Comparison of ENCODE assay signal across 8 mouse cellular contexts in the genomic region with DNA sequence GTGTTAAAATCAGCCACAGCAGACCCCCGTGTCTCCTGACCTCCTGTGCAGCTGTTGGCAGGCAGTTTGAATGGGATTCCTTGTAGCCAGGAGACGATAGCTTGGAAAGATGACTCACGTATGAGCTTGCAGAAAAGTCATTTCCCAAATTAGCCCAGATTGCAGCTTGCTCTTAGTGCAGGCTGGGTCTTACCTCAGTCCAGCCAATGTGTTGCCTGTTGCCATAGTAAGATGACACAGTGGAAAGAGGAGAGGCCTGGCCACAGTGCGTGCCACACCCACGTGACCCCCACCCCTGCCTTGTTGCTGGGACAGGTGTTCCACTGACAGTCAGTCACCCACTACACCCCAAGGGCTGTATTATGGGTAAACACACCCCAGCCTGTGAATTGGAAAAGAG. TPM values are rescaled to one million over a fixed set of nuclear protein-coding genes. Genes with fewer than 3 reads are reported as not detected.
A peak's percentile ranks its signal among the peaks of the same experiment; 100 is the strongest.
DNase-seq lines count a peak whose midpoint lies in the region; ATAC-seq and TF ChIP-seq lines count a peak whose summit lies in the region.

No protein-coding gene starts in this region.

- H3K27me3 ChIP-seq in forebrain, embryonic 11.5 days (ENCODE audit: control insufficient read depth, insufficient read depth, low read length): no peaks in the 10 kb centered on the region
- H3K27me3 ChIP-seq in forebrain, embryonic 14.5 days (replicated peaks; ENCODE audit: control insufficient read depth, insufficient read depth, low read length): no peaks in the 10 kb centered on the region
- H3K27me3 ChIP-seq in myocyte (ENCODE audit: control insufficient read depth, insufficient read depth, insufficient read length): no peaks in the 10 kb centered on the region
- H3K27me3 ChIP-seq in hindbrain, embryonic 16.5 days (replicated peaks; ENCODE audit: control insufficient read depth, insufficient read depth, low read length): no peaks in the 10 kb centered on the region

- peaks cover 8% of the 10 kb centered on the region; the same call in 1 of the 2 replicates for H3K4me1 ChIP-seq in forebrain, embryonic 11.5 days (replicated peaks; ENCODE audit: control insufficient read depth, insufficient read depth, low read length)
- H3K4me1 ChIP-seq in forebrain, embryonic 14.5 days (ENCODE audit: control insufficient read depth, insufficient read depth, low read length): peaks cover 13% of the 10 kb centered on the region
- peaks cover 66% of the 10 kb centered on the region for H3K4me1 ChIP-seq in brown adipose tissue, adult 24 weeks (ENCODE audit: control insufficient read depth, insufficient read depth, insufficient read length, low read length)
- peaks cover 20% of the 10 kb centered on the region for H3K4me1 ChIP-seq in hindbrain, embryonic 16.5 days (ENCODE audit: control insufficient read depth, insufficient read depth, low read depth, low read length)

- H3ac ChIP-seq in myocyte (ENCODE audit: control insufficient read depth, insufficient read length): no peak overlapping the region

- H3K4me3 ChIP-seq in forebrain, embryonic 11.5 days (ENCODE audit: low read depth, low read length): no peak overlapping the region
- no peak overlapping the region for H3K4me3 ChIP-seq in forebrain, embryonic 14.5 days (ENCODE audit: low read depth, low read length)
- H3K4me3 ChIP-seq in brown adipose tissue, adult 24 weeks (ENCODE audit: insufficient read depth, low read depth, low read length): no peak overlapping the region
- H3K4me3 ChIP-seq in myocyte: no peak overlapping the region
- H3K4me3 ChIP-seq in hindbrain, embryonic 16.5 days (ENCODE audit: low read length): no peak overlapping the region

- no peaks in the 10 kb centered on the region for H3K36me3 ChIP-seq in forebrain, embryonic 11.5 days (ENCODE audit: control insufficient read depth, insufficient read depth, low read length)
- H3K36me3 ChIP-seq in forebrain, embryonic 14.5 days (ENCODE audit: control insufficient read depth, insufficient read depth, low read length): no peaks in the 10 kb centered on the region
- no peaks in the 10 kb centered on the region for H3K36me3 ChIP-seq in myocyte (ENCODE audit: control insufficient read depth, insufficient read depth)
- no peaks in the 10 kb centered on the region for H3K36me3 ChIP-seq in hindbrain, embryonic 16.5 days (ENCODE audit: control insufficient read depth, insufficient read depth, low read length)

- 92% methylated on average over 5 of the region's 5 CpGs for WGBS in forebrain, embryonic 11.5 days
- WGBS in forebrain, embryonic 14.5 days: 82% methylated on average over 5 of the region's 5 CpGs
- 59% methylated on average over 5 of the region's 5 CpGs for WGBS in hindbrain, embryonic 16.5 days

- TF ChIP-seq POLR2A in myocyte (IDR thresholded peaks at IDR 0.05; ENCODE audit: insufficient read length, low read depth): peak; percentile 22

- H3K27ac ChIP-seq in forebrain, embryonic 11.5 days (ENCODE audit: low read depth, low read length): no peak overlapping the region
- H3K27ac ChIP-seq in forebrain, embryonic 14.5 days (ENCODE audit: low read depth, low read length): no peak overlapping the region
- peak overlapping the region; percentile 22 for H3K27ac ChIP-seq in brown adipose tissue, adult 24 weeks (replicated peaks; ENCODE audit: low read depth, low read length)
- H3K27ac ChIP-seq in hindbrain, embryonic 16.5 days (ENCODE audit: low read depth, low read length): no peak overlapping the region

- H3K79me2 ChIP-seq in myocyte (ENCODE audit: control insufficient read depth, insufficient read depth): peaks cover 91% of the 10 kb centered on the region

- peak; percentile 48 for DNase-seq in forebrain, embryonic 11.5 days (ENCODE audit: low spot score)
- DNase-seq in forebrain, embryonic 14.5 days (ENCODE audit: low spot score): no peak
- peak; percentile 83 to 88 for DNase-seq in heart, postnatal 10 days
- DNase-seq in retina, postnatal 1 day: no peak
- DNase-seq in embryo, embryonic 9.5 days (ENCODE audit: extremely low spot score): no peak

- intact Hi-C loops in heart, postnatal 10 days (cut with DNase I): no loop called here

- no peak for ATAC-seq in forebrain, embryonic 11.5 days (replicated peaks; ENCODE audit: low FRiP score)
- ATAC-seq in forebrain, embryonic 14.5 days: no peak
- no peak for ATAC-seq in hindbrain, embryonic 16.5 days

- no peak overlapping the region for H3K4me2 ChIP-seq in forebrain, embryonic 11.5 days (ENCODE audit: low read depth, low read length, severe bottlenecking)
- no peak overlapping the region for H3K4me2 ChIP-seq in forebrain, embryonic 14.5 days (ENCODE audit: low read length)
- peak overlapping the region; percentile 90 for H3K4me2 ChIP-seq in myocyte (ENCODE audit: low read depth)
- no peak overlapping the region for H3K4me2 ChIP-seq in hindbrain, embryonic 16.5 days (ENCODE audit: low read length)

- H3K9me3 ChIP-seq in forebrain, embryonic 11.5 days (ENCODE audit: control insufficient read depth, low read length): no peaks in the 10 kb centered on the region
- no peaks in the 10 kb centered on the region for H3K9me3 ChIP-seq in forebrain, embryonic 14.5 days (replicated peaks; ENCODE audit: control insufficient read depth, low read length)
- no peaks in the 10 kb centered on the region for H3K9me3 ChIP-seq in hindbrain, embryonic 16.5 days (ENCODE audit: control insufficient read depth, low read length)

- H3K9ac ChIP-seq in forebrain, embryonic 11.5 days (ENCODE audit: low read length): no peak overlapping the region
- no peak overlapping the region for H3K9ac ChIP-seq in forebrain, embryonic 14.5 days (ENCODE audit: low read length)
- no peak overlapping the region for H3K9ac ChIP-seq in hindbrain, embryonic 16.5 days (ENCODE audit: low read depth, low read length)

TF ChIP-seq in myocyte, 11 proteins besides CTCF, POLR2A, EP300 and RAD21:
- TF ChIP-seq POLR2AphosphoS2 (IDR thresholded peaks at IDR 0.05; ENCODE audit: insufficient read length, low read depth): peak; percentile 43
- TF ChIP-seq MYOG (IDR thresholded peaks at IDR 0.05; ENCODE audit: control insufficient read depth in 1 of 3, insufficient read depth in 1 of 3, insufficient read length in 2 of 3, low read depth in 2 of 3): peak; percentile 57 to 95 (median 94)
- no peak for TF ChIP-seq REST (IDR thresholded peaks at IDR 0.05; ENCODE audit: insufficient read depth, insufficient read length)
- peak; percentile 89 for TF ChIP-seq USF1 (IDR thresholded peaks at IDR 0.05; ENCODE audit: low read depth)
- peak; percentile 66 for TF ChIP-seq SRF (IDR thresholded peaks at IDR 0.05; ENCODE audit: control insufficient read depth, insufficient read length, low read depth)
- peak; percentile 87 for TF ChIP-seq TCF3 (IDR thresholded peaks at IDR 0.05; ENCODE audit: insufficient read length, low read depth)
- TF ChIP-seq MAX (IDR thresholded peaks at IDR 0.05; ENCODE audit: low read depth): no peak
- peak; percentile 44 for TF ChIP-seq TCF12 (IDR thresholded peaks at IDR 0.05; ENCODE audit: insufficient read depth, poor library complexity, severe bottlenecking)
- TF ChIP-seq E2F4 (IDR thresholded peaks at IDR 0.05; ENCODE audit: insufficient read depth): no peak
- peak; percentile 43; the same call in 1 of the 2 replicates for TF ChIP-seq CEBPB (IDR thresholded peaks at IDR 0.05; ENCODE audit: insufficient read depth, poor library complexity, severe bottlenecking)
- peak; percentile 15 to 97 (median 91) for TF ChIP-seq MYOD1 (IDR thresholded peaks at IDR 0.05; ENCODE audit: control insufficient read depth in 1 of 3, insufficient read length in 2 of 3, low read depth in 2 of 3)

RNA-seq across cellular contexts. Expression of gene Rapgef1, which starts 5.2 kb away (rescaled TPM):
- polyA plus RNA-seq in forebrain, embryonic 11.5 days (2014; fragmentation: Nextera tagmentation; extraction: Ambion mirVana): 23.0 and 26.2 TPM in 2 replicates
- polyA plus RNA-seq in forebrain, embryonic 14.5 days (2014; fragmentation: Nextera tagmentation; extraction: Ambion mirVana): 17.3 and 19.9 TPM in 2 replicates
- 19.1 and 24.3 TPM in 2 replicates for polyA plus RNA-seq in brown adipose tissue, adult 24 weeks (2012; ENCODE audit: insufficient read depth, insufficient read length, missing spikeins)
- total RNA-seq in heart, postnatal 10 days (2021): 100 to 1,000 TPM in 1 of 2 experiments, 10 to 100 TPM in 1; 92.7 to 102 TPM
- polyA plus RNA-seq in myocyte (2012; fragmentation: generic; extraction: Trizol): 74.5 TPM
- 14.8 and 18.6 TPM in 2 replicates for polyA plus RNA-seq in hindbrain, embryonic 16.5 days (2015; fragmentation: Nextera tagmentation; extraction: Ambion mirVana)

Comparison
In these comparisons a context has a peak if more than half of its experiments do, and no peak if none do; other contexts are left out.
1. DNase-seq: peak in forebrain, embryonic 11.5 days (single experiment) and heart, postnatal 10 days (2 of 2); none in forebrain, embryonic 14.5 days (single experiment), retina, postnatal 1 day (single experiment) and embryo, embryonic 9.5 days (single experiment).